Mouse (Mus musculus): ENCODE measurements around the gene Aunip.

Aunip gene

DNA sequence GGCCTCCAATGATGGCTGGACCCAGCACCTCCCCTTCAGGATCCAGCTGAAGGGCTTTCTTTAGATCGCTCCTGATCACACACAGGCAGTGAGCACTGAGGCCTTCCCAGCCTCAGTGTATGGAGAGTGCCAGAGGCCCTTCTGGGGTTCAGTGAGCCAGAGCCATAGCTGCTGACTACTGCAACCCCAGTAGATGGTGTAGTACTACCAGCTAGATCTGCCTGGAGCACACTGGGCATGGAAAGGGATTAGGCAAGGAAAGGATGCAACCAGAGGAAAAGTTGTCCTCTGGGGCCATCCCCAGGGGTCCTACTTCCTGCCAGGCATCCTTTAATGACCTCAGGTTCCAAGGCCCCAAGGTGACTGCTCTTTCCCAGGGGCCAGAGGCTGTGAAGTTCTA is 42.8 kb downstream of the Aunip start:
- peak; percentile 52 for DNase-seq (ENCODE audit: low read depth)

DNA sequence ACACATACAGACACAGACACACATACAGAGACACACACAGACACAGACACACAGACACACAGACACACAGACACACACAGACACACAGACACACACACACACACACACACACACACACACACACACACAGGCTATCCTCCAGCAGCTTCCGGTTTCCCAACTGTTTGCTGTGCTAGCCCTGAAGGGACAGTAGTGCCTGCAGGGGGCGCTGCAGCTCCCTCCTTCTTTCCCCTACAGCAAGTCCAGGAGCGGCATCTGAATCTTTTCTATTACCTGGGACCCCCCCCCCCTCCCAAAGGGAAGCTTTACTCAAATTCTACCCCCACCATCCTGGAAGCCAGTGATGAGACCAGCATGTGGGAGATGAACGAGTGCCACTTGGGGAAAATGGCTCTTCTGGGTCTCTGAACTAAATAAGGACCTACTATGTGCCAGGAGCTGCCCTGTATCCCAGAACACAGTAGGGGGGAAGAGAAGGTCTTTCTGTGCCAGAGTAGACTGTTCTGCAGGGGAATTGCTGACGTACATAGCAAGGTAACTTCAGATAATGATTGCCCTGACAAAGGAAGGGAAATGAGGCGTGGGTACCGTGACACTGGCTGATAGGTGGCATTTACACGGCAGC is 45.3 kb downstream of the Aunip start:
- peak; percentile 77 for DNase-seq (ENCODE audit: low read depth)

DNA sequence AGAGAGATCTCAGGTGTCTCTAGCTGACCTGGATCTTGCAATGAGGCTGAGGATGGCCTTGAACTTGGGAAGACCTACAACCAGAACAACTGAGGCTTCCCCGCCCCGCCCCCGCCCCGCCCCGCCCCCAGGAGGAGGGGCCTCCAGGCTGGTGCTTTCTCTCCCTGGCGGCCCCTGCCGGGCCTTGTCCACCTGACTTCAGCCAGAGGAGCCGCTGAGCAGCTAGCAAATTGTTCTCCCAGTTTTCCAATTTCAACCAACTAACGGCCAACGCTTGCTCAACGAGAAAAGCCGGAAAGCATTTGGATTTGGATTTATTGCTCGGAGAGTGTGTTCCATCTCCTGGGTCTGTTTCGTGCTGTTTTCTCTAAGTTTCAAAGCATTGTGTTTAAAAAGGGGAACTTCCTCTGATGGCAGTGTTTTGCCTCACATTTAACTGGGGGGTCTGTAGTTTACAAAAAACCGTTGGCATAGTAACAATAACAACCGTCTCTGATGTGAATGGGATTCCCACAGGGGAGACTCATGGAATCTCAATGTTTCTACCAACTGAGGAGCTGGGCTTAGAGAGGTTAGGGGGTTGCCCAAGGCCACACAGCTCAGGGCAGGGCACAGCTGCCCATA is 46.9 kb downstream of the Aunip start:
- no peak for DNase-seq (ENCODE audit: low read depth)

DNA sequence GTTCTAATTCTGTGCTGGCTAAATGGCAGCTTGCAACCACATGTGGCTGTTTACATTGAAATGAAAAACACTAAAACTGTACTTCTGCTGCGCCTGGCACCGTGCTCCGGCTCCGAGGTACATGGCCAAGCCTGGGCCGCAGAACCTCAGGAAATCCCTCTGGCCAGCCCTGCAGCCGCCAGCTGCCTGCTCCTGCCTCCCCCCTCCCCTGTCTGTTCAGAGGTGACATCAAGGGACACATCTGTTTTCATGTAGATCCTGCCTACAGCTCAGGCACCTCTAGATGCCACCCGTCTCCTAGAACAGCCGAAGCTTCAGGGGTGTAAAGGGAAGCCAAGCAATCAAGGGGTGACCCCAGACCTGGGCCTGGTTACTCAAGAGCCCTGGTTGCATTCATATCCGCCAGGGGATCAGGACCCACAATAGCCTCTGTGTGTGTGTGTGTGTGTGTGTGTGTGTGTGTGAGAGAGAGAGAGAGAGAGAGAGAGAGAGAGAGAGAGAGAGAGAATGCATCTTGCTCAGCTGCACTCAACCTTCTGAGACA is 47.8 kb downstream of the Aunip start:
- no peak for DNase-seq (ENCODE audit: low read depth)

DNA sequence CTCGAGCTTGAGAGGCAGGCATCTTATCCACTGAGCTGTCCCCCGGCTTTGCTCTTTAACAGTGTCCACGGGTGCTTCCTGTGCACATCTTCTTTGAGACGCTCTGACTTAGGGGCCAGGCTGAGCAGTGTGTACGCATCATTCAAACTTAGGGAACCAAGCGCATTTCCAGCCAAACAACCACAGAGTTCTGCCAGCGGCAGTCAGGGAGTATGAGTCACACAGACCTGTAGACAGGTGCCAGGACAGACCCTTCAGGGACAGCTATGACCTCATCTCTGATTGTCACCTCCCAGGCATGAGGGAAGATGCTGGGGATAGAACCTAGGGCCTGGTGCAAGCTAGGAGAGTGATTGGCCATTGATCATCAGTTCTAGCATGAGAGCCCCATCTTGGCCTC is 48.4 kb downstream of the Aunip start:
- no peak for DNase-seq (ENCODE audit: low read depth)

DNA sequence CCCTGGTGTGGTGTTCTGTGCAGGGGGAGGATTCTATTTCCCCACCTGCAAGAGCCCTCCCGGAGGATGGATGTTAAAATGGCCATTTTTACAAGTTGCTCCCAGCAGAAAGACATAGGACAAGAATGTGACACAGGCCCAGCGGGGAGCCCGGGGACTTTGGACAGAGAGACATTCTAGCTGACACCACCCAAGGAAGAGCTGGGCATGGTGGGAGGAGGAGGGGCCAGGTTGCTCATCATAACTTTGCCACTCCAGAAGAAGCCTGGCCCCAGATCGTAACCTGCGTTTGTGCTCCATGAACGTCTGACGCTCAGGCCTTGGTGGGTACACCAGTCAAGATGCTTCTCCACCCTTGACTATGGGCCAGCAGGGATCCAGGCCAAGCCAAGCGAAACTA is 49.9 kb downstream of the Aunip start:
- no peak for DNase-seq (ENCODE audit: low read depth)

DNA sequence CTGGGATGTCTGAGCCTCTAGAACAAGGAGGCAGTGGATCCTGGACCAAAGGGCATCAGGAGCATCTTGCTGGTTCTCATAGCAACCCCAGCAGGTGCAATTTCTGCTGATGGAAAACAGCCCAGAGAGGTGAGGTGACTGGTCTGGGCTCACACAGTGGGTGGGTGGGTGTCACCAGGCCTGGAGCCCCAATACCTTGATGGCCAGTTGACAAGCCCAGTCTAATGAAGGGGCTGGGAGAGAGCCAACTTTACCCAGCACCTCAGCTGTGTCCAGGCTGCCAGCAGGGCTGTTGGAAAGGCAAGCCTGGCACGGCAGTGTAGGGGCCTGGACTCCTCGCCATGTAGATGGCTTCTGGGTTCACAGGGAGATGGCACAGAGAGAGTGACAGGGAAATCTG is 51.2 kb downstream of the Aunip start:
- DNase-seq (ENCODE audit: low read depth), result no peak

DNA sequence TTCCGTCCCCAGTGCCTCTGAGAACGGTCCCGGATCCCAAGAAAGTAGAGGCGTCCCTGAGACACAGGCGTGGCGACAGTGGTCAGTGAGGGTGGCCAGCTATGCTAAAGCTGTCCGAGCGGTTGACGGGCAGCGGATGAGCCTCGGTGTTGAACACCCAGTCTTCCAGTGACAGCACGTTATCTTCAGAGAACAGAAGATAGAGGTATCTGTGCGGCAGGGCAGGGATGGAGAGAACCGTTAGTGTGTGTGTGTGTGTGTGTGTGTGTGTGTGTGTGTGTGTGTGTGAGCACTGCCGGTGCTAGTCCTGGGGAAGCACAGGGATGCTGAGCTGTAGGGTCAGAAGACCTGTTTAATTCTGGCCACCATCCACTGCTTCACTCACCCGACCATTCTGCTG is 52.8 kb downstream of the Aunip start:
- DNase-seq (ENCODE audit: low read depth), result no peak

DNA sequence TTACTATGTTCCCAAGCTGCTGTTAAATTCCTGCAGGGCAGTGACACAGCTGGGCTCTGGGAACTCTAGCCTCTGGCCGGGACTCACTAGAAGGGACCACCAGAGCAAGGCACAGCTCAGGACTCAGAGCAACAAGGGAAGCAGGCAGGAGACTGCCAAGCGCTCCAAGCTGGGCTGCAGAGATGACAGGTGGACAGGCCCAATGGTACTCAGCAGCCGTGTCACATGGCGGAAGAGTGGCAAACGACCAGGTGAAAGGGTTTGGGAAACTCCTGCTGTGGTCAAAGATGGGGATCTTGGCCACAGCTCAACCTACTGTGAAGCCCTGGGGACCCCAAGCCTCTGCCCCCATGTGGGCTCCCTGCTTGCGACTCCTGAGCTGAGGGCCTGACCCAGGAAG is 53.3 kb downstream of the Aunip start:
- DNase-seq (ENCODE audit: low read depth), result no peak

DNA sequence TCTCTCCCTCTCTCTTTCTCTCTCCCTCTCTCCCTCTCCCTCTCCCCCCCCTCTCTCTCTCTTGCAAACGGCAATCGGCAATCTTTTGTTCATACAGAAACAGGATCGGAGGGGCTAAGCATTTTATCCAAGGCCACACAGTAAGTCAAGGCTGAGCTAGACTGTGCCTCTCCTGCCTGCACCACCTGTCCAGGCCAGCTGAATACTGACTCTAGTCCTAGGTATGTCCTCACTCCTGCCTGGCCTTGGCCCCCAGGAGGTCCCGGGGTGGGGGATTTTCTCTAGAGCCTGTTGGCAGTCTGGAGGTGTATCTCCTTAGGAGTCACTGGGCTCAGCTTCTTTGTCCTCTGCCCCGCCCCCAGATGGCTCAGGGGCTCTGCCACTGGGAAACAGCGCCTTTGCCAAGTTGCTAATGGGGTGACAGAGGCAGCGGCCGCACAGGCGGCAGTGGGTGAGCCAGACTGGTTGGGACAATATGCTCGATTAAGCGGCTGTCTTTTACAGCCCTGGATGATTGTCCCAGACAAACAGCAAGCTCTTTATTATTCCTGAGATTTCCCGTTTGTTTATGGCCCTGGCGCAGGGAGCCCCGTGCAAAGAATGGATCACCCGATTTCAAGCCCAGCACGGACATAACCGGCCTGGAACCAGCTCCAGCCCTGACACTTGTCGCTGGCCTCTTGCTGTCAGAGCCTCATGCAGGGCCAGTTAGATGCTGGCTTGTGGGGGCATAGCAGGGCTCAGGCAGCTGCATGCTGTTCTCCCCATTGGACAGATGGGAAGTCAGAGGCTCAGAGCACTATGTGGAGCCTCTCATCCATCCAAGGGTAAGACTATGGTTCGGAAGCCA is 56.8 kb downstream of the Aunip start:
- no peak for DNase-seq (ENCODE audit: low read depth)

DNA sequence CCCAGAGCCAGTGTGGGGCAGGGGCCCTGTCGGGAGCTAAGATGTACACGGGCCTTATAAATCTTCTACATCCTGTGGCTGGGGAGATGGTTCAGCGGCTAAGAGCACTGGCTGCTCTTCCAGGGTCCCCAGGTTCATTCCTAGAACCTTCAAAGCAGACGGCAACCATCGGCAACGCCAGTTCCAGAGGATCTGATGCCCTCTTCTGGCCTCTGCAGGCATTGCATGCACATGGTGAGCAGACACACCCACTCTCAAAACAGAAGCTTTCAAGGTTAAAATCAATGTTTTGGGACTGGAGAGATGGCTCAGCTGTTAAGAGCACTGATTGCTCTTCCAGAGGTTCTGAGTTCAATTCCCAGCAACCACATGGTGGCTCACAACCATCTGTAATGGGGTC is 58.4 kb downstream of the Aunip start:
- DNase-seq (ENCODE audit: low read depth), result peak; percentile 28

DNA sequence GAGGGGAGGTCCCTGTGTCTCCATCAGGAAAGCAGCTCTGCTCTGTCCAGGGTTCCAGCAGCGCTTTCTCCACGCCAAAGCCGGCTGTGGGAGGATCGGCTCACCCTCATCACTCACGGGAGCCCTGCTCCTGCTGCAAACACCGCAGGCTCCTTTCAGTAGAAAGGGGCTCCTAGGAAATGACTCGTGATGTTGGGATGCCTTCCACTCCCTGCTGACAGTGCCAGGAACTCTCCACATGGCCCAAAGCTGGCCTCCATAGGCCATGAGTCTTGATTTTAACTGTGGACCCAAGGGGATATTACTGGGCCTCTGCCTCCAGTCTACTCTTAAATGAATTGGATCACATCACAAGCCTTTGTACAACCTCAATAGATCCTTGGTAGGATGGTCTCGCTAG is 59.0 kb downstream of the Aunip start:
- DNase-seq (ENCODE audit: low read depth), result peak; percentile 74

DNA sequence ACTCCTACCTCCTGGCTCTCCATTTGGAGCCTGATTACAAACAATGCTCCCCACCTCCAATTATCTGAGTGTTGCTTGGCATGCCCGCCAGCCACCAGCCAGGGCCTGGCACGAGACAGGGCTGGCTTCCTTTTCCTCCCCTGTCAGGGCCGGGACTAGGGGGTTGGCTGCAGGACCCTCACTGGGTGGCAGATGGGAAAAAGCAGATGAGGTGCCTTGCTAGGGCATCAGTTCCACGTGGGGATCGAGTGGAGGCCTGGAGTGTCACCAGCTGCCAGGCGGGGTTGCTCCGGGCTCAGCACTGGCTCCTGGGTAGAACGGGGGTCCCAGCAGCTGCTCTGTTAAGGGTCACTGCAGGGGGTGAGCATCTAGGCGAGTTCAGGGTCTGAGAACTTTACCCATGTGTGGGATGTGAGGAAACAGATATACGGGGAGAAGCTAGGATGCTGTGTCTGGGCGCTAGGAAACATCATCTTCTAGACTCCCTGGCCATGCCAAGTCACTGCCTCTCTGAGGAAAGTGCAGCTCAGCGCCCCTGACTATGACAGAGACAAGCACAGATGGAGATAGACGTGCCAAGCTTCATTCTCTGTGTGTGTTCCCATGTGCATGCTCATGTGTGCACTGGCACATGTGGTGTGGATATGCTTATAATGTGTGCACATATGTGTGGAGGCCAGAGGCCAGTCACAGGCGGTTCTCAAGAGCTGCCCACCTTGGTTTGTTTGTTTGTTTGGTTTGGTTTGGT is 60.1 kb downstream of the Aunip start:
- DNase-seq (ENCODE audit: low read depth), result no peak

DNA sequence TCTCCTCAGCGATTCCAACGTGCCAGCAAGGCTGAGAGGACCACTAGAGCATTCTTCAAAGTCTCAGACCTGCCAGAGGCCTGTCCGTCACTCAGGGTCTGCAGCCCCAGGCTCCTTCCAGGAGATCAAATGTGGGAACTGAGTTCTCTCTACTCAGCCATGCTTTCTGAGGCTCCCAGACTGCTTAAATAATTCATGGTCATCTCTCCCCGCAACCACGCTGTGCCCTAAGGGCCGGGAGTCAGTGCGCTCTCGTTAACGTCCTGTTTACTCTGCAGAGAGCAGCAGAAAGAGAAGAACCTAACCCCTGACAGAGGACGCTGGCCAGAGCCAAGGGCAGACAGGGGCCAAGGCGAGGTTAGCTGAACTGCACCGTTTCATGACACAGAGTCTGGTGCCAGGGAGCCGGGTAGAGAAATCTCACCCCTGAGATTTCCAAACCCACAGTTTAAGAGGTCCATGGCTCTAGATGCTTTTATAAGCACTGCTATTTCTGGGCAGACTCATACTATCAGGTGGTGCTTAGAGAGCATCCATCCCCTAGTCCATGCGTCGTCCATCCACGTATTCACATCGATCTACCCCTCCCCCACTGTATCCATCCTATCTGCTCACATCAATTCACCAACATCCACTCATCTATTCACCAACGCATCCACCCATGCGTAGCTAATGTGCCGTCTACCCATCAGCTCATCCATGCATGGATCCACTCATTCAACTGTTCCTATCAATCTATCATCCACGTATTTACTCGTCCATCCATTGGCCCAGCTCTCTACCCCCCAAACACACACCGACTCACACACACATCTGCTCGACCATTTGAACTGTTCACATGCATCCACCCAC is 61.9 kb downstream of the Aunip start:
- DNase-seq (ENCODE audit: low read depth), result no peak
